Mouse (Mus musculus): ENCODE data around the gene Cyld. TPM values are rescaled to one million over a fixed set of nuclear protein-coding genes. Genes with fewer than 3 reads are reported as not detected.

The Cyld gene
- polyA plus RNA-seq, 1 experiment from 2014 or later = 6.5 TPM

DNA sequence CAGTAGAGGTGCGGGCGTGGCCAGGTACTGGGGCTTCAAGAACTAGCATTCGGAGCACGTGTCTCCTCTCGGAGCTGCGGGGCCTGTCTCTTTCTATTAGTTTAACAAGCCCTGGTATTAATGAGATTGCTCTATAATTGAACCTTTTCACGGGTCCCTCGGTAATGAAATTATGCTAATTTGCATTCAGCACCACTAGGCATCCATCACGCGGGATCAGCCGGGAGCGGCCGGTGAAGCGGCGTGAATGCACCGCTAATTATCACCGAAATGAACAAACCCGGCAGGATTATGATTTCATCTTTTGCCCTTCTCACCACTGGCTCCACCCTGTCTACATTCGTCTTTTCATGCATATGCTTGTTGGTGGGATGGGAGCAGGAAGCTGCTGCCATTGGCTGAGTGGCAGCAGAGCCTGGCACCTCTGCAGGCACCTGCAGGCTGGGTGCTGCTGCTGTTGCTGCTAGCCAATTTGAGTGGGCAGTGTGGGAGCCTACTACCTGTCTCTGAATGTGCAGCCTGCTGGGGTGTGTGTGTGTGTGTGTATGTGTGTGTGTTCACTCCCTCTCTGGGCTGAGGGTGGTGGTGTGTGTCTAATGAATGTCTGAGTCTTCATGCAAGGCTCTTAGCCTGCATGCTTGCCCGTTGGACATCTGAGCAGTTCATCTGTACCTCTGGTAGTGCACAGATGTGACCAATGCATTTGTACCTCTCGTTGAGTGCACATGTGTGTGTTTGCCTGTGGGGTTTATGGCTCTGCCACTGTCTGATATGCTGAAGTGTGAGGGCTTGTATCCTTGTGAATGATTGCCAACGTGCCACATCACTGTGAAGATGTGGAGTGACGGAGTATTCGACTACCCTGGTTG, 97.2 kb downstream of the Cyld start:
- no peaks in the 10 kb centered on the region for H3K36me3 ChIP-seq (ENCODE audit: control insufficient read depth, insufficient read depth)
- ATAC-seq (ENCODE audit: low read depth) = no peak
- no peaks in the 10 kb centered on the region for H3K27me3 ChIP-seq (ENCODE audit: control insufficient read depth, insufficient read depth, low read depth, low read length)
- WGBS (ENCODE audit: insufficient replicate concordance) = 76% methylated on average over 24 of the region's 24 CpGs
- H3K9ac ChIP-seq (ENCODE audit: low read depth, low read length) = no peak overlapping the region
- H3K4me2 ChIP-seq (ENCODE audit: low read depth, low read length) = no peak overlapping the region
- H3K9me3 ChIP-seq (replicated peaks; ENCODE audit: control insufficient read depth, low read length) = no peaks in the 10 kb centered on the region
- no peak overlapping the region for H3K4me3 ChIP-seq (ENCODE audit: low read depth, low read length)
- no peak overlapping the region for H3K27ac ChIP-seq (ENCODE audit: low read length)
- H3K4me1 ChIP-seq (ENCODE audit: control insufficient read depth, low read depth, low read length) = no peaks in the 10 kb centered on the region

DNA sequence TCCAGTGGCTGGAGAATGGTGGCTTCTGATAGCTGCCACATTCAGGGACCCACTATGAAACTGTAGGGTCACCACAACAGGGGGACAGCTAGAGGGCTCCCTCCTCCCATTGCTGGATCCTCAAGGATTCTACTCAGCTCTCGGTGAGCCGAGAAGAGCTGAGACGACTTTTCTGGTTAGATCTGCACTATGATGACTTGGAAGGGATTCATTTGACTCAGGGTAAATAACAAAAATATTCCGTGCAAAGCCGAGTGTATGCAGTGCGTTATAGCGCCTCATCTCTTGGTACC, 97.7 kb downstream of the Cyld start:
- Histone ChIP-seq H3K9me3 (replicated peaks; ENCODE audit: control insufficient read depth, low read length) (no peaks in the 10 kb centered on the region), H3K36me3 (ENCODE audit: control insufficient read depth, insufficient read depth) (no peaks in the 10 kb centered on the region), H3K4me2 (ENCODE audit: low read depth, low read length) (no peak overlapping the region), H3K9ac (ENCODE audit: low read depth, low read length) (no peak overlapping the region), H3K27ac (ENCODE audit: low read length) (no peak overlapping the region), H3K4me1 (ENCODE audit: control insufficient read depth, low read depth, low read length) (no peaks in the 10 kb centered on the region), H3K4me3 (ENCODE audit: low read depth, low read length) (no peak overlapping the region), H3K27me3 (ENCODE audit: control insufficient read depth, insufficient read depth, low read depth, low read length) (no peaks in the 10 kb centered on the region)
- no peak for ATAC-seq (ENCODE audit: low read depth)
- 68% methylated on average over 7 of the region's 7 CpGs for WGBS (ENCODE audit: insufficient replicate concordance)

DNA sequence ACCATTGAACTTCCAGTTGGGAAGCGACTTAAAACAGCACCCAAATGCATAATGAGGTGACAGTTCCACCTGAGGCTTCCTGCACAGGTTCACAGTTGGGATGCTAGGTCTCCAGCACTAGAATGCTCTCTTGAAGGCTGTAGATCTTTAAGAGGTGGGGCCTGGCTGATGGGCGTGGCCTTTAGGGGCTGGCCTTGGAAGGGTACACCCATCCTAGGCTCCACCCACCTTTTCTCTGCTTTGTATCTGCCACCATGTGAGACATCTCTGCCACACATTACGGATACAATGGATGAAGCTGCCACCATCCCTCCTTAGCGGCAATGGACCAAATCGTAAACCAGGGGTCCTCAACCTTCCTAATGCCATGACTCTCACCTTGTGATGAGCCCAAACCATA, 99.1 kb downstream of the Cyld start:
- no peak for ATAC-seq (ENCODE audit: low read depth)

DNA sequence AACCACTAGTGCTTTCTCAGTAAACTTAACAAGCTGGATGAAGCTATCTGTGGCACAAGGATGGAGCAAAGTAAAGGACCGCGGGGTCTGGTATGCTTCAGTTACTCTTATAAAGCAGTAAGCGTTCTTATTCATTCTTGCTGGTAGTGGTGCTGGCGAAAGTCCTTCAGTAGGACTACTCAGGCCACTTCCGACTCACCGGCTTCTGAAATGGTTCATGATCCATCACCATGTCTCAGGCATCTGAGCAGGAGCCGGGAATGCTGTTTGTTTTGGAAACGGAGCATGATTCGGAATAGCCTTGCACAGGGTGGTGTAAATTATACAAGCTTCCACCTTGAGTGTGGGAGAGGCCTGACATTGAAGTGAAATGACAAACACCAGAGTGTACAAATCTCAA, 99.8 kb downstream of the Cyld start:
- Histone ChIP-seq H3K9me3 (replicated peaks; ENCODE audit: control insufficient read depth, low read length) (no peaks in the 10 kb centered on the region), H3K9ac (ENCODE audit: low read depth, low read length) (no peak overlapping the region), H3K4me2 (ENCODE audit: low read depth, low read length) (no peak overlapping the region), H3K4me1 (ENCODE audit: control insufficient read depth, low read depth, low read length) (no peaks in the 10 kb centered on the region), H3K4me3 (ENCODE audit: low read depth, low read length) (no peak overlapping the region), H3K27me3 (ENCODE audit: control insufficient read depth, insufficient read depth, low read depth, low read length) (no peaks in the 10 kb centered on the region), H3K27ac (ENCODE audit: low read length) (no peak overlapping the region), H3K36me3 (ENCODE audit: control insufficient read depth, insufficient read depth) (no peaks in the 10 kb centered on the region)
- WGBS (ENCODE audit: insufficient replicate concordance) = 75% methylated on average over 9 of the region's 9 CpGs
- no peak for ATAC-seq (ENCODE audit: low read depth)

More for the DNA sequence above, 99.1 kb downstream of the Cyld start:
- H3K4me2 ChIP-seq (ENCODE audit: low read depth, low read length) = no peak overlapping the region
- no peaks in the 10 kb centered on the region for H3K27me3 ChIP-seq (ENCODE audit: control insufficient read depth, insufficient read depth, low read depth, low read length)
- no peaks in the 10 kb centered on the region for H3K4me1 ChIP-seq (ENCODE audit: control insufficient read depth, low read depth, low read length)
- H3K27ac ChIP-seq (ENCODE audit: low read length) = no peak overlapping the region
- no peak overlapping the region for H3K9ac ChIP-seq (ENCODE audit: low read depth, low read length)
- 66% methylated on average over 5 of the region's 5 CpGs for WGBS (ENCODE audit: insufficient replicate concordance)
- H3K9me3 ChIP-seq (replicated peaks; ENCODE audit: control insufficient read depth, low read length) = no peaks in the 10 kb centered on the region
- H3K4me3 ChIP-seq (ENCODE audit: low read depth, low read length) = no peak overlapping the region
- H3K36me3 ChIP-seq (ENCODE audit: control insufficient read depth, insufficient read depth) = no peaks in the 10 kb centered on the region

Other genes starting within 250 kb of the Cyld start
- gene Nkd1, start 175.7 kb upstream of the Cyld start, polyA plus RNA-seq (2015; fragmentation: Nextera tagmentation; extraction: Ambion mirVana) = 1.5 and 1.9 TPM in 2 replicates
- 3.2 and 4.0 TPM in 2 replicates for gene Snx20, start 60.9 kb upstream of the Cyld start, polyA plus RNA-seq (2015; fragmentation: Nextera tagmentation; extraction: Ambion mirVana)
- 0.05 and 0.12 TPM in 2 replicates for gene Nod2, start 49.7 kb upstream of the Cyld start, polyA plus RNA-seq (2015; fragmentation: Nextera tagmentation; extraction: Ambion mirVana)

All from liver, embryonic 16.5 days (tissue).